Mouse (Mus musculus) brain, embryonic 14.5 days (tissue): ENCODE measurements at regions not wholly inside any gene's neighbourhood (a gene's known extent, or its start where the extent isn't known, plus 50 kb on each side); places are given as distances from the start of the nearest gene placed in this dataset.

Source experiments
- CTCF ChIP-seq: fragments of 200-500 bp; IDR thresholded peaks from 2 replicates; pipeline ENCODE4 v1.5.1; 2012; ENCODE audit warnings: inconsistent platforms, mild to moderate bottlenecking, moderate library complexity, borderline replicate concordance; ENCODE audit not compliant: insufficient read depth, insufficient read length; ENCODE audit errors: extremely low read depth
- POLR2A ChIP-seq: fragments of 200-500 bp; IDR thresholded peaks from 2 replicates; pipeline ENCODE4 v1.6.1; 2012; ENCODE audit warnings: mild to moderate bottlenecking, inconsistent platforms, borderline replicate concordance; ENCODE audit not compliant: poor library complexity, insufficient read depth, insufficient read length, severe bottlenecking; ENCODE audit errors: extremely low read depth

DNA sequence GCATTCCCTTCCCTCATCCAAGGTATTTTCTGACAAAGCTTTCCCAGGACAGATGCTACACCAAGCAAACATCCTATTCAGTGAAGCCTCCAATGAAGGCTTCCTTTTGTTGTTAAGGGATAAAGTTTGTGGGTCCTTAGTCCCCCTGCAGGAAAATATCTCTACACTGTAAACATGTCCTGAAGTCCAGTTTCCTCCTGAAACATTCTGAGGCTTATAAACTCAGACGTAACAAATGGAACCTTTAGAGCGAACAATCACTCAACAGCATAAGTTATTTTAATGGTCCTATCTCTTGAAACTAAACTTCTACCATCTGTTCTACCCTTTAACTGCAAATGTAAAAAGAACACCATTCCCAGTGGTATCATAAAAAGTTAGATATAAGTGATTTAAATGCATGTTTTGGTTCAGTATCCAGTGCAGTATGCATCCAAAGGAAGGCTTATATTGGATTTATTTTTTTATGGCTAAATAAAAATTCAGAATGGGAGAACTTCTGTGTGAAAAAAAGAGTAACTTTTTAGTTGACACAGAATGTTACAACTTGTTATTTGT lies 115.1 kb upstream of the Tapt1 start:
- TF ChIP-seq CTCF (no peak), POLR2A (no peak)
